Mouse (Mus musculus): Measurements from ENCODE around the gene Kctd4. TPM values are rescaled to one million over a fixed set of nuclear protein-coding genes. Genes with fewer than 3 reads are reported as not detected.

The Kctd4 gene
- polyA plus RNA-seq, 1 experiment = 0.40 TPM

GRCm38 (mm10) chr14:75934359-75934758 lies 20.4 kb upstream of the Kctd4 start:
- DNase-seq = peak; percentile 28
- Histone ChIP-seq H3K27ac (ENCODE audit: control insufficient read depth, insufficient read depth, low read length) (no peak overlapping the region), H3K4me1 (replicated peaks; ENCODE audit: control insufficient read depth, insufficient read depth, low read length) (no peaks in the 10 kb centered on the region), H3K27me3 (ENCODE audit: control insufficient read depth, insufficient read depth, low read length) (no peaks in the 10 kb centered on the region), H3K36me3 (ENCODE audit: control insufficient read depth, insufficient read depth, low read length) (no peaks in the 10 kb centered on the region), H3K4me3 (ENCODE audit: control insufficient read depth, insufficient read depth, low read length) (no peak overlapping the region)
- TF ChIP-seq POLR2A (IDR thresholded peaks at IDR 0.05; ENCODE audit: control insufficient read depth, extremely low read depth, insufficient read depth, low read length, poor library complexity) = no peak
- TF ChIP-seq CTCF (IDR thresholded peaks at IDR 0.05; ENCODE audit: borderline replicate concordance, control insufficient read depth, extremely low read depth, insufficient read depth, low read length, poor library complexity) = no peak
- WGBS = 90% methylated on average over 2 of the region's 2 CpGs

- 81% methylated on average over 1 of the region's 1 CpGs for WGBS
- no peaks in the 10 kb centered on the region for H3K4me1 ChIP-seq (replicated peaks; ENCODE audit: control insufficient read depth, insufficient read depth, low read length)
- H3K36me3 ChIP-seq (ENCODE audit: control insufficient read depth, insufficient read depth, low read length) = no peaks in the 10 kb centered on the region
- H3K4me3 ChIP-seq (ENCODE audit: control insufficient read depth, insufficient read depth, low read length) = no peak overlapping the region
- DNase-seq = no peak
- no peaks in the 10 kb centered on the region for H3K27me3 ChIP-seq (ENCODE audit: control insufficient read depth, insufficient read depth, low read length)
- no peak for TF ChIP-seq CTCF (IDR thresholded peaks at IDR 0.05; ENCODE audit: borderline replicate concordance, control insufficient read depth, extremely low read depth, insufficient read depth, low read length, poor library complexity)
- no peak for TF ChIP-seq POLR2A (IDR thresholded peaks at IDR 0.05; ENCODE audit: control insufficient read depth, extremely low read depth, insufficient read depth, low read length, poor library complexity)
- no peak overlapping the region for H3K27ac ChIP-seq (ENCODE audit: control insufficient read depth, insufficient read depth, low read length)
Observed at GRCm38 (mm10) chr14:75937714-75938113, 17.1 kb upstream of the Kctd4 start.

- Histone ChIP-seq H3K36me3 (ENCODE audit: control insufficient read depth, insufficient read depth, low read length) (no peaks in the 10 kb centered on the region), H3K4me1 (replicated peaks; ENCODE audit: control insufficient read depth, insufficient read depth, low read length) (no peaks in the 10 kb centered on the region), H3K4me3 (ENCODE audit: control insufficient read depth, insufficient read depth, low read length) (no peak overlapping the region), H3K27ac (ENCODE audit: control insufficient read depth, insufficient read depth, low read length) (no peak overlapping the region), H3K27me3 (ENCODE audit: control insufficient read depth, insufficient read depth, low read length) (no peaks in the 10 kb centered on the region)
- 100% methylated on average over 1 of the region's 1 CpGs for WGBS
- DNase-seq = no peak
- no peak for TF ChIP-seq POLR2A (IDR thresholded peaks at IDR 0.05; ENCODE audit: control insufficient read depth, extremely low read depth, insufficient read depth, low read length, poor library complexity)
- TF ChIP-seq CTCF (IDR thresholded peaks at IDR 0.05; ENCODE audit: borderline replicate concordance, control insufficient read depth, extremely low read depth, insufficient read depth, low read length, poor library complexity) = no peak
Observed at GRCm38 (mm10) chr14:75941500-75941899, 13.3 kb upstream of the Kctd4 start.

- no peaks in the 10 kb centered on the region for H3K27me3 ChIP-seq (ENCODE audit: control insufficient read depth, insufficient read depth, low read length)
- no peaks in the 10 kb centered on the region for H3K36me3 ChIP-seq (ENCODE audit: control insufficient read depth, insufficient read depth, low read length)
- 99% methylated on average over 3 of the region's 3 CpGs for WGBS
- TF ChIP-seq CTCF (IDR thresholded peaks at IDR 0.05; ENCODE audit: borderline replicate concordance, control insufficient read depth, extremely low read depth, insufficient read depth, low read length, poor library complexity) (no peak), POLR2A (IDR thresholded peaks at IDR 0.05; ENCODE audit: control insufficient read depth, extremely low read depth, insufficient read depth, low read length, poor library complexity) (no peak)
- no peak overlapping the region for H3K4me3 ChIP-seq (ENCODE audit: control insufficient read depth, insufficient read depth, low read length)
- no peaks in the 10 kb centered on the region for H3K4me1 ChIP-seq (replicated peaks; ENCODE audit: control insufficient read depth, insufficient read depth, low read length)
- no peak for DNase-seq
- no peak overlapping the region for H3K27ac ChIP-seq (ENCODE audit: control insufficient read depth, insufficient read depth, low read length)
Observed at GRCm38 (mm10) chr14:75942365-75942764, 12.4 kb upstream of the Kctd4 start.

DNA sequence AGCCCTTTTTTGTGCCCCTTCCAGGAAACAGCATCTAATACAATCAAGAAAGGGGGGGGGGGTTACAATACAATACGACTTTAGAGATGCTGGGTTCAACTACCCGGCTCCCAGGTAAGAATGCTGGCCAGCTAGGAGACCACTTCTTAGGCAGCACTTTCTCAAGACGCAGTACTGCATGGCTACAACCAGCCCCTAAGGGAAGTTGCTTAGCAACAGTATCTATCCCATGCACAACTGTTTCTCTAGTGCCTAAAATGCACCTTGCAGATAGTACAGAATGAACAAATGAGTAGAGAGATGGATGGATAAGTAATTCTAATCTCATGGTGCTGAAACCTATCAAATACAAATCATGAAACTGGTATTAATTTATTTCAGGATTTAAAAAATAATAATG lies 7.1 kb upstream of the Kctd4 start:
- 86% methylated on average over 3 of the region's 3 CpGs for WGBS
- no peak for TF ChIP-seq CTCF (IDR thresholded peaks at IDR 0.05; ENCODE audit: borderline replicate concordance, control insufficient read depth, extremely low read depth, insufficient read depth, low read length, poor library complexity)
- no peak for TF ChIP-seq POLR2A (IDR thresholded peaks at IDR 0.05; ENCODE audit: control insufficient read depth, extremely low read depth, insufficient read depth, low read length, poor library complexity)

GRCm38 (mm10) chr14:75953011-75953410 lies 1.8 kb upstream of the Kctd4 start:
- WGBS = 91% methylated on average over 2 of the region's 2 CpGs
- Histone ChIP-seq H3K27ac (ENCODE audit: control insufficient read depth, insufficient read depth, low read length) (no peak overlapping the region), H3K4me1 (replicated peaks; ENCODE audit: control insufficient read depth, insufficient read depth, low read length) (no peaks in the 10 kb centered on the region), H3K36me3 (ENCODE audit: control insufficient read depth, insufficient read depth, low read length) (no peaks in the 10 kb centered on the region), H3K4me3 (ENCODE audit: control insufficient read depth, insufficient read depth, low read length) (no peak overlapping the region), H3K27me3 (ENCODE audit: control insufficient read depth, insufficient read depth, low read length) (no peaks in the 10 kb centered on the region)
- no peak for DNase-seq
- no peak for TF ChIP-seq CTCF (IDR thresholded peaks at IDR 0.05; ENCODE audit: borderline replicate concordance, control insufficient read depth, extremely low read depth, insufficient read depth, low read length, poor library complexity)
- no peak for TF ChIP-seq POLR2A (IDR thresholded peaks at IDR 0.05; ENCODE audit: control insufficient read depth, extremely low read depth, insufficient read depth, low read length, poor library complexity)

More for the DNA sequence above, 7.1 kb upstream of the Kctd4 start:
- Histone ChIP-seq H3K36me3 (ENCODE audit: control insufficient read depth, insufficient read depth, low read length) (no peaks in the 10 kb centered on the region), H3K4me1 (replicated peaks; ENCODE audit: control insufficient read depth, insufficient read depth, low read length) (no peaks in the 10 kb centered on the region), H3K4me3 (ENCODE audit: control insufficient read depth, insufficient read depth, low read length) (no peak overlapping the region), H3K27ac (ENCODE audit: control insufficient read depth, insufficient read depth, low read length) (no peak overlapping the region), H3K27me3 (ENCODE audit: control insufficient read depth, insufficient read depth, low read length) (no peaks in the 10 kb centered on the region)
- DNase-seq = no peak

GRCm38 (mm10) chr14:75962250-75962649 lies 7.4 kb downstream of the Kctd4 start:
- Histone ChIP-seq H3K36me3 (ENCODE audit: control insufficient read depth, insufficient read depth, low read length) (no peaks in the 10 kb centered on the region), H3K27me3 (ENCODE audit: control insufficient read depth, insufficient read depth, low read length) (no peaks in the 10 kb centered on the region), H3K4me3 (ENCODE audit: control insufficient read depth, insufficient read depth, low read length) (no peak overlapping the region), H3K27ac (ENCODE audit: control insufficient read depth, insufficient read depth, low read length) (no peak overlapping the region), H3K4me1 (replicated peaks; ENCODE audit: control insufficient read depth, insufficient read depth, low read length) (no peaks in the 10 kb centered on the region)
- DNase-seq = no peak
- no peak for TF ChIP-seq POLR2A (IDR thresholded peaks at IDR 0.05; ENCODE audit: control insufficient read depth, extremely low read depth, insufficient read depth, low read length, poor library complexity)
- TF ChIP-seq CTCF (IDR thresholded peaks at IDR 0.05; ENCODE audit: borderline replicate concordance, control insufficient read depth, extremely low read depth, insufficient read depth, low read length, poor library complexity) = no peak
- WGBS = 96% methylated on average over 9 of the region's 9 CpGs

All from thymus, adult 2 months (tissue).